Mouse (Mus musculus) adrenal gland, postnatal 25 days (tissue): ENCODE results near the gene A430005L14Rik. TPM values are rescaled to one million over a fixed set of nuclear protein-coding genes. Genes with fewer than 3 reads are reported as not detected.
"Not testable (repeated sequence)": the region's sequence is repeated elsewhere in the genome, so short reads cannot be mapped to it uniquely, and the experiment has no call there.

Experiments used
- DNase-seq: peaks from one replicate; pipeline ENCODE4 v3.0.0; 2021; ENCODE audit warnings: mixed read lengths
- long read RNA-seq: library from polyadenylated mRNA; stranded (forward); transcript quantifications from one replicate; pipeline ENCODE4 v2.0.0, GENCODE M21; 2021
- total RNA-seq: library from RNA; stranded (reverse); gene quantifications from 2 replicates; pipeline ENCODE4 v1.2.3, GENCODE M21; 2021

Gene A430005L14Rik
- 21.1 and 21.2 TPM in 2 replicates for total RNA-seq
- long read RNA-seq, transcript A430005L14Rik-207 (4 exons, 940 nt), result minor isoform, 5 of 38 reads
- long read RNA-seq, transcript A430005L14Rik-201 (4 exons, 1,098 nt), result major isoform, 25 of 38 reads
- long read RNA-seq, partial matches to known transcripts, result 3 of 38 reads
- long read RNA-seq, other reads (novel, unspliced or antisense), result 5 of 38 reads

GRCm38 (mm10) chr4:153956569-153957405, at the start of gene A430005L14Rik:
Gene A430005L14Rik, plus strand, starts transcription at chr4:153957237.
- peak; percentile 96 for DNase-seq

GRCm38 (mm10) chr4:153907573-153907972, 49.5 kb upstream of the A430005L14Rik start:
- DNase-seq, result peak; percentile 22

- no peak for DNase-seq
Observed at GRCm38 (mm10) chr4:153913635-153914034, 43.4 kb upstream of the A430005L14Rik start.

GRCm38 (mm10) chr4:153917773-153918500, 39.1 kb upstream of the A430005L14Rik start:
- no peak for DNase-seq

- DNase-seq, result no peak
Observed at GRCm38 (mm10) chr4:153920517-153921233, 36.4 kb upstream of the A430005L14Rik start.

- not testable (repeated sequence) for DNase-seq
Observed at GRCm38 (mm10) chr4:153922090-153922489, 34.9 kb upstream of the A430005L14Rik start.

GRCm38 (mm10) chr4:153928772-153929299, 28.2 kb upstream of the A430005L14Rik start:
- DNase-seq, result no peak

GRCm38 (mm10) chr4:153929425-153929824, 27.6 kb upstream of the A430005L14Rik start:
- DNase-seq, result no peak

- no peak for DNase-seq
Observed at GRCm38 (mm10) chr4:153929921-153930320, 27.1 kb upstream of the A430005L14Rik start.

- peak; percentile 34 for DNase-seq
Observed at GRCm38 (mm10) chr4:153943243-153943642, 13.8 kb upstream of the A430005L14Rik start.

GRCm38 (mm10) chr4:153944261-153944660, 12.8 kb upstream of the A430005L14Rik start:
- DNase-seq, result no peak

GRCm38 (mm10) chr4:153945741-153946140, 11.3 kb upstream of the A430005L14Rik start:
- no peak for DNase-seq

GRCm38 (mm10) chr4:153950372-153950771, 6.7 kb upstream of the A430005L14Rik start:
- no peak for DNase-seq

GRCm38 (mm10) chr4:153951150-153951549, 5.9 kb upstream of the A430005L14Rik start:
- no peak for DNase-seq

GRCm38 (mm10) chr4:153951692-153952091, 5.3 kb upstream of the A430005L14Rik start:
- DNase-seq, result no peak

GRCm38 (mm10) chr4:153955651-153956050, 1.4 kb upstream of the A430005L14Rik start:
- no peak for DNase-seq

GRCm38 (mm10) chr4:153957444-153958250, 610 bp downstream of the A430005L14Rik start:
- DNase-seq, result no peak

GRCm38 (mm10) chr4:153962631-153963030, 5.6 kb downstream of the A430005L14Rik start:
- no peak for DNase-seq

- DNase-seq, result no peak
Observed at GRCm38 (mm10) chr4:153966651-153967050, 9.6 kb downstream of the A430005L14Rik start.

- no peak for DNase-seq
Observed at GRCm38 (mm10) chr4:153967556-153967955, 10.5 kb downstream of the A430005L14Rik start.

- DNase-seq, result no peak
Observed at GRCm38 (mm10) chr4:153968063-153968462, 11.0 kb downstream of the A430005L14Rik start.
